Mouse (Mus musculus): ENCODE results near the gene Troap. TPM values are rescaled to one million over a fixed set of nuclear protein-coding genes. Genes with fewer than 3 reads are reported as not detected.
"Not testable (repeated sequence)": the region's sequence is repeated elsewhere in the genome, so short reads cannot be mapped to it uniquely, and the experiment has no call there.

The Troap gene
- polyA plus RNA-seq, 1 experiment from 2014 or later = 3.2 TPM

DNA sequence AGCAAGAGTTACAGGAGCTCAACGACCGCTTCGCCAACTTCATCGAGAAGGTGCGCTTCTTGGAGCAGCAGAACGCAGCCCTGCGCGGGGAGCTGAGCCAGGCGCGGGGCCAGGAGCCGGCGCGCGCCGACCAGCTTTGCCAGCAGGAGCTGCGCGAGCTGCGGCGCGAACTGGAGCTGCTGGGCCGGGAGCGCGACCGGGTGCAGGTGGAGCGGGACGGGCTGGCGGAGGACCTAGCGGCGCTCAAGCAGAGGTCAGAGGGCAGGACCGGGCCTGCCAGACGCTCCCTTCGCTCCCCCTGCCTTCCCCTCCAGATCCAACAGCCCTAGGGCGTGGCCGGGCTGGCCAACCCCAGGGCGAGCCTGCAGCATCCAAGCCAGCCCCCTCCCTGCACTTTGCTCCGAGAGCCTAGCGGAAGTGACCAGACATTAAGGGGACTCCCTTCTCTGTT lies 18.8 kb upstream of the Troap start:
- under 1% methylated on average over 35 of the region's 37 CpGs for WGBS
- Histone ChIP-seq H3K27ac (ENCODE audit: low read length) (no peak overlapping the region), H3K4me1 (ENCODE audit: control insufficient read depth, insufficient read depth, low read length) (peaks cover 10% of the 10 kb centered on the region), H3K27me3 (ENCODE audit: control insufficient read depth, insufficient read depth, low read depth, low read length) (peaks cover 56% of the 10 kb centered on the region), H3K4me2 (ENCODE audit: low read length) (peak overlapping the region; percentile 71), H3K36me3 (ENCODE audit: control insufficient read depth, insufficient read depth, low read length) (no peaks in the 10 kb centered on the region), H3K9me3 (replicated peaks; ENCODE audit: control insufficient read depth, low read length, poor library complexity, severe bottlenecking) (no peaks in the 10 kb centered on the region), H3K4me3 (ENCODE audit: low read depth, low read length) (peak overlapping the region; percentile 41), H3K9ac (ENCODE audit: low read depth, low read length) (peak overlapping the region; percentile 36; the same call in 1 of the 2 replicates)
- ATAC-seq = no peak

GRCm38 (mm10) chr15:99056332-99056731 lies 18.0 kb upstream of the Troap start:
- no peak for ATAC-seq
- H3K4me1 ChIP-seq (ENCODE audit: control insufficient read depth, insufficient read depth, low read length) = peaks cover 10% of the 10 kb centered on the region
- no peak overlapping the region for H3K4me3 ChIP-seq (ENCODE audit: low read depth, low read length)
- 4% methylated on average over 14 of the region's 14 CpGs for WGBS
- H3K9me3 ChIP-seq (replicated peaks; ENCODE audit: control insufficient read depth, low read length, poor library complexity, severe bottlenecking) = no peaks in the 10 kb centered on the region
- no peak overlapping the region for H3K27ac ChIP-seq (ENCODE audit: low read length)
- H3K9ac ChIP-seq (ENCODE audit: low read depth, low read length) = no peak overlapping the region
- no peak overlapping the region for H3K4me2 ChIP-seq (ENCODE audit: low read length)
- peaks cover 60% of the 10 kb centered on the region for H3K27me3 ChIP-seq (ENCODE audit: control insufficient read depth, insufficient read depth, low read depth, low read length)
- H3K36me3 ChIP-seq (ENCODE audit: control insufficient read depth, insufficient read depth, low read length) = no peaks in the 10 kb centered on the region

DNA sequence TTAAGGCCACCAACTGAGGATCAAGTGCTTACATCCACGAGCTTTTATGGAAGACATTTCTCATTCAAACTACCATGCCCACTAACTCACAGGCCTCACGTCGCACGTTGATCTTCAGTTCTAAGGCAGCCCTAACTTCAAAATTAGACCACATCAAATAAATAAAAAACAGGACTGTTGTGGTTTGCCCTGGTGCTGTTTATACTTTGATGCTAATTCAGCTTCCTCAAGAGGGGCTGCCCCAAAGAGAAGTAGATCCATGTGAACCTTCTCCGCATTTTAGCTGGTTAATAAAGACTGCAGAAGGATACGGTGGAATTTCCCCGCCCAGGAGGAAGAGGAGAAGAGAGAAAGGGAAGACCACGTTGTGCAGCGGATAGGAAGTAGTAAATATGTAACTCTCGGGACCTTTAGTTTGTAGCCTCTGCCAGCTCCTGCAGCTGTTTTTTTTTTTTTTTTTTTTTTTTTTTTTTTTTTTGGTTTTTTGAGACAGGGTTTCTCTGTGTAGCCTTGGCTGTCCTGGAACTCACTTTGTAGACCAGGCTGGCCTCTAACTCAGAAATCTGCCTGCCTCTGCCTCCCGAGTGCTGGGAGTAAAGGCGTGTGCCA lies 8.7 kb upstream of the Troap start:
- Histone ChIP-seq H3K4me1 (ENCODE audit: control insufficient read depth, insufficient read depth, low read length) (no peaks in the 10 kb centered on the region), H3K36me3 (ENCODE audit: control insufficient read depth, insufficient read depth, low read length) (no peaks in the 10 kb centered on the region), H3K9ac (ENCODE audit: low read depth, low read length) (no peak overlapping the region), H3K9me3 (replicated peaks; ENCODE audit: control insufficient read depth, low read length, poor library complexity, severe bottlenecking) (no peaks in the 10 kb centered on the region), H3K27me3 (ENCODE audit: control insufficient read depth, insufficient read depth, low read depth, low read length) (peaks cover 5% of the 10 kb centered on the region), H3K27ac (ENCODE audit: low read length) (no peak overlapping the region), H3K4me2 (ENCODE audit: low read length) (no peak overlapping the region), H3K4me3 (ENCODE audit: low read depth, low read length) (no peak overlapping the region)
- no peak for ATAC-seq
- 81% methylated on average over 12 of the region's 12 CpGs for WGBS

DNA sequence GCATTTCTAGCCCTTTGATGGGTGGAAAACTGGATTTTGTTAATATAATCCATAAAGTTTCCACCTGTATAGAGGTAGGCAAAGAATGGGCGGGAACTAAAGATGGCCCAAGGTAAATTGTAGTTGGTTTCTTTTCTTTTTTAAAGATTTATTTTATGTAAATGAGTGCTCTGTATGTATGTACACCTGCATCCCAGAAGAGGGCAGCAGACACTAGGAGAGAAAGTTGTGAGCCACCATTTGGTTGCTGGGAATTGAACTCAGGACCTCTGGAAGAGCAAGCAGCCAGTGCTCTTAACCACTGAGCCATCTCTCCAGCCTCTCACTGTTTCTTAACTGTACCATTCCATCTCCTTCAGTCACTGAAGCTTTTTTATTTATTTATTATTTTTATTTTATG lies 2.4 kb upstream of the Troap start:
- no peaks in the 10 kb centered on the region for H3K27me3 ChIP-seq (ENCODE audit: control insufficient read depth, insufficient read depth, low read depth, low read length)
- H3K27ac ChIP-seq (ENCODE audit: low read length) = no peak overlapping the region
- peaks cover 13% of the 10 kb centered on the region for H3K4me1 ChIP-seq (ENCODE audit: control insufficient read depth, insufficient read depth, low read length)
- no peaks in the 10 kb centered on the region for H3K9me3 ChIP-seq (replicated peaks; ENCODE audit: control insufficient read depth, low read length, poor library complexity, severe bottlenecking)
- no peak for ATAC-seq
- H3K36me3 ChIP-seq (ENCODE audit: control insufficient read depth, insufficient read depth, low read length) = no peaks in the 10 kb centered on the region
- WGBS = 74% methylated on average over 1 of the region's 1 CpGs
- H3K4me2 ChIP-seq (ENCODE audit: low read length) = no peak overlapping the region
- H3K4me3 ChIP-seq (ENCODE audit: low read depth, low read length) = no peak overlapping the region
- no peak overlapping the region for H3K9ac ChIP-seq (ENCODE audit: low read depth, low read length)

DNA sequence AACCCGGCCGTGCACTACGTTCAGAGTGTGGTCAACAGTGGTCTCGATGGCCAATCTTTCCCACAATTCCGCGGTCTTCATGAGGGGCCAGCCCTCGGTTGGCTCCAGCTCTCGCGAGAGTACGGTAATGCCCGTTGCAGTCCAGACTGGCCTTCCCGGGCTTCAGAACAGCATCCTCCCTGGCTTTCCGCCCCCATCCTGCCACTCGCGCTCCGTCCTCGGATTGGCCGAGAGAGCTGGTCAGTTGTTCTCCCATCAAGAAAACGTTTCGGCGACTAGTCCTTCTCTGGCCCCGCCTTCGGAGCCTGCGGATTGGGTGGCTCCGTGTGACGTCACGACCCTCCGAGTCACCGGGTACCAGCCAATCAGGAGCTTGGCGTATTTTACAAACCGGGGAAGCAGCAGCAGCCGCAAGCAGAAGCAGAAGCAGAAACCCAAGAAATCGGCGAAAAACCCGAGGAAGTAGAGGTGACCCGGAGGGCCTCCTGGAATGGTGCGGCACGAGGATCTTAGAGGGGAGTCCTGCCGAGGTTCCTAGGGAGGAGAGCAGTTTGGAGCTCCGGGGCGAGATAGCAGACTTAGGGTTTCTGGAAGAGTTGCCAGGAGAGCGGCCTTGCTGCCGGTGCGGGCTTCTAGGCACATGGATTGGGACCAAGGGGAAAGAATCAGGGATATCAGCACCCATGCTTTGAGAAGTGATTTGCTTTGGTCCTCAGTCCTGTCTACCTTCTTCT lies 392 bp downstream of the Troap start:
- WGBS = under 1% methylated on average over 44 of the region's 44 CpGs
- H3K27ac ChIP-seq (ENCODE audit: low read length) = peak overlapping the region; percentile 93
- peak; percentile 99 for ATAC-seq

DNA sequence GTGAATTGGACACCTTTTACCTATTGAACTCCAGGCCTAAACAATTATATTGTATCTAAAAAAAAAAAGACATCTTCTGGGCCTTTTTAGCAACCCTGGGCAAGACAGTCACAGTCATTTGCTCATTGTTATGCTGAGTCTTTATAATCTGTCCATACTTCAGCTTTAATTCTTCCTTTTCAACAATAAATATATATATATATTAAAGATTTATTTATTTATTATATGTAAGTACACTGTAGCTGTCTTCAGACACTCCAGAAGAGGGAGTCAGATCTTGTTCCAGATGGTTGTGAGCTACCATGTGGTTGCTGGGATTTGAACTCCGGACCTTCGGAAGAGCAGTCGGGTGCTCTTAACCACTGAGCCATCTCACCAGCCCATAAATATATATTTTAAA lies 1.6 kb downstream of the Troap start:
- not testable (repeated sequence) for H3K27ac ChIP-seq (ENCODE audit: low read length); H3K9ac ChIP-seq (ENCODE audit: low read depth, low read length); H3K4me3 ChIP-seq (ENCODE audit: low read depth, low read length); H3K36me3 ChIP-seq (ENCODE audit: control insufficient read depth, insufficient read depth, low read length); H3K9me3 ChIP-seq (replicated peaks; ENCODE audit: control insufficient read depth, low read length, poor library complexity, severe bottlenecking); H3K4me2 ChIP-seq (ENCODE audit: low read length); ATAC-seq; H3K27me3 ChIP-seq (ENCODE audit: control insufficient read depth, insufficient read depth, low read depth, low read length)
- peaks cover 13% of the 10 kb centered on the region for H3K4me1 ChIP-seq (ENCODE audit: control insufficient read depth, insufficient read depth, low read length)
- WGBS = 99% methylated on average over 3 of the region's 3 CpGs

More for the DNA sequence above, 392 bp downstream of the Troap start:
- H3K4me3 ChIP-seq (ENCODE audit: low read depth, low read length) = peak overlapping the region; percentile 53
- H3K4me1 ChIP-seq (ENCODE audit: control insufficient read depth, insufficient read depth, low read length) = peaks cover 13% of the 10 kb centered on the region
- H3K9me3 ChIP-seq (replicated peaks; ENCODE audit: control insufficient read depth, low read length, poor library complexity, severe bottlenecking) = no peaks in the 10 kb centered on the region
- H3K4me2 ChIP-seq (ENCODE audit: low read length) = peak overlapping the region; percentile 95
- no peaks in the 10 kb centered on the region for H3K36me3 ChIP-seq (ENCODE audit: control insufficient read depth, insufficient read depth, low read length)
- H3K9ac ChIP-seq (ENCODE audit: low read depth, low read length) = peak overlapping the region; percentile 73
- H3K27me3 ChIP-seq (ENCODE audit: control insufficient read depth, insufficient read depth, low read depth, low read length) = no peaks in the 10 kb centered on the region

GRCm38 (mm10) chr15:99078181-99078910 lies 4.0 kb downstream of the Troap start:
- 82% methylated on average over 15 of the region's 15 CpGs for WGBS
- Histone ChIP-seq H3K9ac (ENCODE audit: low read depth, low read length) (no peak overlapping the region), H3K27me3 (ENCODE audit: control insufficient read depth, insufficient read depth, low read depth, low read length) (no peaks in the 10 kb centered on the region), H3K4me2 (ENCODE audit: low read length) (no peak overlapping the region), H3K9me3 (replicated peaks; ENCODE audit: control insufficient read depth, low read length, poor library complexity, severe bottlenecking) (no peaks in the 10 kb centered on the region), H3K36me3 (ENCODE audit: control insufficient read depth, insufficient read depth, low read length) (no peaks in the 10 kb centered on the region), H3K27ac (ENCODE audit: low read length) (no peak overlapping the region), H3K4me1 (ENCODE audit: control insufficient read depth, insufficient read depth, low read length) (peaks cover 13% of the 10 kb centered on the region), H3K4me3 (ENCODE audit: low read depth, low read length) (no peak overlapping the region)
- ATAC-seq = no peak

GRCm38 (mm10) chr15:99079804-99080203 lies 5.4 kb downstream of the Troap start:
- no peak overlapping the region for H3K4me2 ChIP-seq (ENCODE audit: low read length)
- WGBS = 83% methylated on average over 3 of the region's 3 CpGs
- H3K4me1 ChIP-seq (ENCODE audit: control insufficient read depth, insufficient read depth, low read length) = peaks cover 9% of the 10 kb centered on the region
- no peaks in the 10 kb centered on the region for H3K36me3 ChIP-seq (ENCODE audit: control insufficient read depth, insufficient read depth, low read length)
- H3K9me3 ChIP-seq (replicated peaks; ENCODE audit: control insufficient read depth, low read length, poor library complexity, severe bottlenecking) = no peaks in the 10 kb centered on the region
- H3K27me3 ChIP-seq (ENCODE audit: control insufficient read depth, insufficient read depth, low read depth, low read length) = peaks cover 8% of the 10 kb centered on the region
- H3K27ac ChIP-seq (ENCODE audit: low read length) = no peak overlapping the region
- H3K4me3 ChIP-seq (ENCODE audit: low read depth, low read length) = no peak overlapping the region
- H3K9ac ChIP-seq (ENCODE audit: low read depth, low read length) = no peak overlapping the region
- no peak for ATAC-seq

DNA sequence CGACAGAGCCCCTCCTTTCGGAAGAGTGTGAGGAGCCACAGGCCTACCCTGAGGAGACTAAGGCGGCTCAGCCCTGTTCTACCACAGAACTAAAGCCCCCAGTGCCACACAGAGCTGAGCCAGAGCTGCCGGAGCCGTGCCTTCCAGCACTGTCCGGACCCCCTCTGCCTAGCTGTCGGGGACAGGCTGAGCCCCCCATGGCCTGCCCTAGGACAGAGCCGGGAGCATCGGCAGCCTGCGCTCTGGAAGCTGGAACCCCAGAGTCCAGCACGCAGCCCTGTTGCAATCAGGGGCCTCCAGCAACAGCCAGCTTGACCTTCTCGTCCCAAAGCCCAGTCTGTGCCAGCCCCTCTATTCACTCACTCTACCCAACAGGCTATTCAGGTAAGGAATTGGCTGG lies 7.9 kb downstream of the Troap start:
- Histone ChIP-seq H3K27ac (ENCODE audit: low read length) (no peak overlapping the region), H3K27me3 (ENCODE audit: control insufficient read depth, insufficient read depth, low read depth, low read length) (peaks cover 22% of the 10 kb centered on the region), H3K36me3 (ENCODE audit: control insufficient read depth, insufficient read depth, low read length) (no peaks in the 10 kb centered on the region), H3K4me1 (ENCODE audit: control insufficient read depth, insufficient read depth, low read length) (no peaks in the 10 kb centered on the region), H3K9me3 (replicated peaks; ENCODE audit: control insufficient read depth, low read length, poor library complexity, severe bottlenecking) (no peaks in the 10 kb centered on the region), H3K9ac (ENCODE audit: low read depth, low read length) (no peak overlapping the region), H3K4me2 (ENCODE audit: low read length) (no peak overlapping the region), H3K4me3 (ENCODE audit: low read depth, low read length) (no peak overlapping the region)
- ATAC-seq = no peak
- WGBS = 93% methylated on average over 12 of the region's 12 CpGs
